Mouse (Mus musculus) MEL (cell line): ENCODE measurements at regions not wholly inside any gene's neighbourhood (a gene's known extent, or its start where the extent isn't known, plus 50 kb on each side); places are given as distances from the start of the nearest gene placed in this dataset.

ENCODE experiments used
- CTCF ChIP-seq, 3 experiments: IDR thresholded peaks in 2 of 3; conservative IDR thresholded peaks in 1 of 3; 2 replicates each; pipeline ENCODE4 v1.5.1; 2011 to 2012; ENCODE audit warnings: low read length in 3 of 3, low read depth in 2 of 3, mild to moderate bottlenecking in 2 of 3, improper control_type of control experiment in 1 of 3, inconsistent platforms in 1 of 3, mixed read lengths in 1 of 3, moderate library complexity in 1 of 3; ENCODE audit not compliant: control insufficient read depth in 1 of 3, insufficient read depth in 1 of 3, poor library complexity in 1 of 3, severe bottlenecking in 1 of 3
- EP300 ChIP-seq, 2 experiments: IDR thresholded peaks; 2 replicates each; pipeline ENCODE4 v1.6.1; 2011; ENCODE audit warnings: improper control_type of control experiment in 2 of 2, low read length in 2 of 2, low read depth in 1 of 2, mild to moderate bottlenecking in 1 of 2
- GABPA ChIP-seq: IDR thresholded peaks from 2 replicates; pipeline ENCODE4 v1.6.1; 2012; ENCODE audit warnings: low read depth, mild to moderate bottlenecking, inconsistent platforms, low read length, improper control_type of control experiment, moderate library complexity
- HCFC1 ChIP-seq: IDR thresholded peaks from 2 replicates; pipeline ENCODE4 v1.6.1; 2012; ENCODE audit warnings: low read depth, mild to moderate bottlenecking, inconsistent platforms, low read length, improper control_type of control experiment, moderate library complexity
- MAFK ChIP-seq: IDR thresholded peaks from 2 replicates; pipeline ENCODE4 v1.6.1; 2011; ENCODE audit warnings: low read depth, mild to moderate bottlenecking, low read length, improper control_type of control experiment, borderline replicate concordance
- NELFE ChIP-seq: IDR thresholded peaks from 2 replicates; pipeline ENCODE4 v1.6.1; 2011; ENCODE audit warnings: low read depth, low read length, improper control_type of control experiment
- POLR2A ChIP-seq, 2 experiments: IDR thresholded peaks; 2 replicates each; pipeline ENCODE4 v1.6.1; 2011 to 2012; ENCODE audit warnings: low read length in 2 of 2, mild to moderate bottlenecking in 2 of 2, control low read depth in 1 of 2, improper control_type of control experiment in 1 of 2, low read depth in 1 of 2, moderate library complexity in 1 of 2; ENCODE audit not compliant: control insufficient read depth in 1 of 2, insufficient read depth in 1 of 2, poor library complexity in 1 of 2
- RCOR1 ChIP-seq: IDR thresholded peaks from 2 replicates; pipeline ENCODE4 v1.6.1; 2012; ENCODE audit warnings: low read depth, mild to moderate bottlenecking, inconsistent platforms, low read length, improper control_type of control experiment
- ZMIZ1 ChIP-seq: IDR thresholded peaks from 2 replicates; pipeline ENCODE4 v1.6.1; 2012; ENCODE audit warnings: low read depth, mild to moderate bottlenecking, inconsistent platforms, low read length, improper control_type of control experiment, moderate library complexity

GRCm38 (mm10) chr4:12541508-12541907 lies 369.7 kb upstream of the Fam92a start:
- no peak for TF ChIP-seq POLR2A (IDR thresholded peaks at IDR 0.05; ENCODE audit: control insufficient read depth in 1 of 2, insufficient read depth in 1 of 2, low read depth in 1 of 2, low read length in 2 of 2, poor library complexity in 1 of 2)
- no peak for TF ChIP-seq EP300 (IDR thresholded peaks at IDR 0.05; ENCODE audit: low read depth in 1 of 2, low read length in 2 of 2)
- TF ChIP-seq GABPA: no peak
- TF ChIP-seq RCOR1: no peak
- TF ChIP-seq CTCF (IDR thresholded peaks at IDR 0.05 in 2 of 3, conservative IDR thresholded peaks at IDR 0.05 in 1 of 3; ENCODE audit: control insufficient read depth in 1 of 3, insufficient read depth in 1 of 3, low read depth in 2 of 3, low read length in 3 of 3, poor library complexity in 1 of 3, severe bottlenecking in 1 of 3): no peak
- no peak for TF ChIP-seq HCFC1
- TF ChIP-seq NELFE: no peak
- TF ChIP-seq MAFK: no peak
- no peak for TF ChIP-seq ZMIZ1
